Mouse (Mus musculus) heart, embryonic 11.5 days (tissue): ENCODE measurements at regions not wholly inside any gene's neighbourhood (a gene's known extent, or its start where the extent isn't known, plus 50 kb on each side); places are given as distances from the start of the nearest gene placed in this dataset.

Source experiments
- ATAC-seq: fragments of 200-750 bp; cut with Nextera tagmentation; replicated peaks from 2 replicates; pipeline ENCODE4 v1.8.0; 2017; ENCODE audit warnings: moderate library complexity; ENCODE audit not compliant: insufficient number of reproducible peaks, low FRiP score, low TSS enrichment
- H3K27ac ChIP-seq: fragments of 300-500 bp; sonication (generic); 2 replicates; pipeline ENCODE4 v1.5.1; 2014; ENCODE audit warnings: mild to moderate bottlenecking, low read depth, low read length
- H3K27me3 ChIP-seq: fragments of 300-500 bp; sonication (generic); 2 replicates; pipeline ENCODE4 v1.6.1; 2014; ENCODE audit warnings: mild to moderate bottlenecking, low read length, mixed read lengths; ENCODE audit not compliant: control insufficient read depth, insufficient read depth
- H3K36me3 ChIP-seq: fragments of 300-500 bp; sonication (generic); 2 replicates; pipeline ENCODE4 v1.6.1; 2014; ENCODE audit warnings: mild to moderate bottlenecking, low read length, moderate library complexity, mixed read lengths; ENCODE audit not compliant: control insufficient read depth, insufficient read depth
- H3K4me1 ChIP-seq: fragments of 300-500 bp; sonication (generic); 2 replicates; pipeline ENCODE4 v1.6.1; 2014; ENCODE audit warnings: low read length; ENCODE audit not compliant: control insufficient read depth, insufficient read depth
- H3K4me2 ChIP-seq: fragments of 300-500 bp; sonication (generic); 2 replicates; pipeline ENCODE4 v1.6.1; 2014; ENCODE audit warnings: mild to moderate bottlenecking, moderate library complexity
- H3K4me3 ChIP-seq: fragments of 300-500 bp; sonication (generic); 2 replicates; pipeline ENCODE4 v1.5.1; 2014; ENCODE audit warnings: low read depth, low read length
- H3K9ac ChIP-seq: fragments of 300-500 bp; sonication (generic); 2 replicates; pipeline ENCODE4 v1.6.1; 2014; ENCODE audit warnings: mild to moderate bottlenecking, low read depth, low read length, moderate library complexity
- H3K9me3 ChIP-seq: fragments of 300-500 bp; sonication (generic); replicated peaks from 2 replicates; pipeline ENCODE4 v1.6.1; 2016; ENCODE audit warnings: low read length; ENCODE audit not compliant: control insufficient read depth
- WGBS: fragments of 180-500 bp; shearing (Covaris S2); extraction: QIAGEN DNeasy Blood & Tissue Kit; methylation state at CpG from one replicate; pipeline ENCODE4 v1.1.7; 2014; ENCODE audit not compliant: insufficient replicate concordance; 5-methylcytosine and 5-hydroxymethylcytosine counted together

DNA sequence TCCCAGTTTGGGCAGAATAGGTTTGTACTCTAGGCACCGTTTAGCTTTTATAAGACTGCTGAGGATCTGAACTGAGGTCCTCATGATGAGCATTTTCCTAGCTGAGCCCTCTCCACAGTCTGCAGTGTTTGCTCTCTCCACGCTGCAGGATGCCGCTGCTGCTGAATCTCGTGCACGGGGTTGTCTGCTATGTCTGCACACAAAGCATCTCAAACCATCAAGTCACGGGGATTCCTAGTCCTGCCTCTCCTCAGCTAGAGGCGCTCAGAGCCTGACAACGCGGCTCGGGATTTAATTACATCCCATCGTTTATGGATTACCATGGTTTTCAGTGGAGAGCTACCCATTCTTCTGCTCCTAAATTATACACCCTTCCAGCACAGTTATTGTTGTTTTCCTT is 175.6 kb downstream of the Rnf144b start:
- H3K4me2 ChIP-seq, result no peak overlapping the region
- H3K4me1 ChIP-seq, result no peaks in the 10 kb centered on the region
- no peaks in the 10 kb centered on the region for H3K36me3 ChIP-seq
- ATAC-seq, result no peak
- H3K9ac ChIP-seq, result no peak overlapping the region
- no peak overlapping the region for H3K27ac ChIP-seq
- 67% methylated on average over 11 of the region's 11 CpGs for WGBS
- no peaks in the 10 kb centered on the region for H3K9me3 ChIP-seq
- H3K4me3 ChIP-seq, result no peak overlapping the region
- no peaks in the 10 kb centered on the region for H3K27me3 ChIP-seq

DNA sequence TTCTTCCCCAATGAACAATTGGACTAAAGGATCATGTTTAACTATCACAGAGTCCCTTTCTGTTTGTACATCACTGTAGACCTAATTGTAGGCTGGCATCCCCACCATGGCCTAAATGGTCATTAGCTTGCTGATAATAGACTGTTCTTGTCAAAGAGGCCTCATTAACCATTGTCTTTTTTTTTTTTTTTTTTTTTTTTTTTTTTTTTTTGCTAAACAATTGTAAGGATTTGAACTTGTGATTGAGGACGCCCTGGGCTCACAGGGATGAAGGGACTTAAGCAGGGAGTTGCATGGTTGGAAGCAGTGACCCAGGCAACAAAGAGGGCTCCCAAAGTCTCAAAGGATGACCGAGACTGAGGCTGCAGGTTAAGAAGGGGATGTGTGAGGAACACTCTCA is 178.0 kb downstream of the Rnf144b start:
- 63% methylated on average over 2 of the region's 2 CpGs for WGBS

DNA sequence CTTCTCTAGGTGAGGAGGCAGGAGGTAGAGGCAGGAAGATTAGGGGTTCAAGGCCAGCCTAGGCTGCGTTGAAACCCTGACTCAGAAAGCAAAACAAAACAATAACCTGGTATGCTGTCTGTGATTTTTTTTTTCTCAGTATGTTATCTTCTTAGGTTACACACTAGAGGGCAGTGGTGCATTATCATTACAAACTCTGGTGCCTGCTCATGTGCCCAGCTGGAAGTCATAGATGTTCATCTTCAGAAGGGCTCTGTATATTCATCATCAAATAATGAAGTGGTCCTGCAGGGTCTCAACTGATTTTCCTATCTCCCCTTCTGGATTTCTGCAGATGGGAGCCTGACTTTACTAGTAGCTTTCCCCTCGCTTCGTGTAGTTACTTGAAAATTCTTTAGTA is 178.6 kb downstream of the Rnf144b start:
- no peaks in the 10 kb centered on the region for H3K27me3 ChIP-seq
- WGBS, result 60% methylated on average over 3 of the region's 3 CpGs
- no peak for ATAC-seq
- no peak overlapping the region for H3K4me3 ChIP-seq
- no peaks in the 10 kb centered on the region for H3K36me3 ChIP-seq
- H3K4me1 ChIP-seq, result no peaks in the 10 kb centered on the region
- no peaks in the 10 kb centered on the region for H3K9me3 ChIP-seq
- H3K27ac ChIP-seq, result no peak overlapping the region
- no peak overlapping the region for H3K4me2 ChIP-seq
- no peak overlapping the region for H3K9ac ChIP-seq

More for the DNA sequence above, 178.0 kb downstream of the Rnf144b start:
- Histone ChIP-seq H3K4me1 (no peaks in the 10 kb centered on the region), H3K27me3 (no peaks in the 10 kb centered on the region), H3K9me3 (no peaks in the 10 kb centered on the region), H3K27ac (no peak overlapping the region), H3K4me2 (no peak overlapping the region), H3K36me3 (no peaks in the 10 kb centered on the region), H3K9ac (no peak overlapping the region), H3K4me3 (no peak overlapping the region)
- no peak for ATAC-seq

DNA sequence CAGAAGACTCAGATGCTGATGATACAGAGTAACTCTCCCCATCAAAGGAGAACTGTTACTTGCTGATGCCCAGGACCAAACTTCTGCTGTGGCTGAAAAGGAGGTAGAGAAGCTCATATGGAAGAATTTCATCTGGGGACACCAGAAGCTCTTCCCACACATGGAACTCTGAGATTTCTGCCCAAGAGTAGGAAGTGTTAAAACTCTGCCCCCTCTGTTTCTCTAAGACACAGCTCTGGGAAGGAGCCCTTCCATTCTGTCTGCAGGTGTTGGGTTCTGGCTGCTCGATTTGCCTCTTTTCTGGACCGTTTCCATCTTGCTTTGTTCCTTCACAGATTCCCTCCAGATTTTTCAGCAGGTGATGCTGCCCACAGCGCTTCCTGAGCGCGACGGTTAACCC is 187.0 kb downstream of the Rnf144b start:
- WGBS, result 82% methylated on average over 6 of the region's 6 CpGs
- H3K27ac ChIP-seq, result no peak overlapping the region
- ATAC-seq, result no peak

DNA sequence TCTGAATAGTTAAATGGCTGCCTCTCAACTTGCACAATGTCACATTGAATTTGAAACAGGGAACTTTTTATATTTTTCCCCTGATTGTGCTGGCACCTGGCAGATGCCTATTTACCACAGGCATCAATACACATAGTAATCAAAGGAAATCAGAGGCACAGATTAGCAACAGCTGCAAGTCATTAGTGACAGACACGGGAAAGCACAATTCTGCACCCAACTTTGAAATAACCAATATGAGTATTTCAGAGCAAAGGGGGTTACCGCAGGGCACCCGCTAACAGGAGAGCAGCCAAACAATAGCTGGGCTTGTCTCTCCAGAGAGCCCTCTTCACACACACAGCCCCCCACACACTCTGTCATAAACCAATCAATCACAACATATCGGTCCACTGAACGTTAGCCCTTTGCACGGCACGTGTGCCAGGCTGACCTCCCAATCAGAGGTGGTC is 188.3 kb downstream of the Rnf144b start:
- no peak for ATAC-seq
- Histone ChIP-seq H3K4me2 (no peak overlapping the region), H3K27me3 (no peaks in the 10 kb centered on the region), H3K27ac (no peak overlapping the region), H3K4me1 (no peaks in the 10 kb centered on the region), H3K9me3 (no peaks in the 10 kb centered on the region), H3K9ac (no peak overlapping the region), H3K36me3 (no peaks in the 10 kb centered on the region), H3K4me3 (no peak overlapping the region)
- WGBS, result 69% methylated on average over 7 of the region's 7 CpGs

More for the DNA sequence above, 187.0 kb downstream of the Rnf144b start:
- H3K27me3 ChIP-seq, result no peaks in the 10 kb centered on the region
- no peak overlapping the region for H3K4me3 ChIP-seq
- H3K9me3 ChIP-seq, result no peaks in the 10 kb centered on the region
- H3K4me2 ChIP-seq, result no peak overlapping the region
- no peaks in the 10 kb centered on the region for H3K36me3 ChIP-seq
- no peaks in the 10 kb centered on the region for H3K4me1 ChIP-seq
- no peak overlapping the region for H3K9ac ChIP-seq

DNA sequence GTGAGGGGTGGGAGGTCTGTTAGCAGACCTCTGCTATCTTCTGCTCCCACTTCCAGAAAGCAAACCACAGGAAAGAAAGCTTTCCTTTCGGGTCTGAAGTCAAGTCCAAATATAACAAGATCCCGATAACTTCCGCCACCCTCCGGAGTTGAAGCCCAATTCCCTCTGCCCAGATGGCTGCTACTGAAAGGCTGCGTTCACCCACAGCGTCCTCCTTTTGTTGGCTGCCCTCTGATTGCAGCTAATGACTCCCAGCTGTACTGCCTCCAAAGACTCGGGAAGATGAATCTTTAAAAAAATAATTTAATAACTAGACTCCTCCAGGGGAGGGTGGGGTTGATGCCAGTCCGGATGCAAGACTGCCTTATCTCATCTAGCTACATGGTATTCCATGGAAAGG is 197.1 kb downstream of the Rnf144b start:
- Histone ChIP-seq H3K4me3 (no peak overlapping the region), H3K4me1 (no peaks in the 10 kb centered on the region), H3K9me3 (no peaks in the 10 kb centered on the region), H3K27ac (no peak overlapping the region), H3K4me2 (no peak overlapping the region), H3K27me3 (no peaks in the 10 kb centered on the region), H3K9ac (no peak overlapping the region), H3K36me3 (no peaks in the 10 kb centered on the region)
- WGBS, result 44% methylated on average over 8 of the region's 8 CpGs
- no peak for ATAC-seq

DNA sequence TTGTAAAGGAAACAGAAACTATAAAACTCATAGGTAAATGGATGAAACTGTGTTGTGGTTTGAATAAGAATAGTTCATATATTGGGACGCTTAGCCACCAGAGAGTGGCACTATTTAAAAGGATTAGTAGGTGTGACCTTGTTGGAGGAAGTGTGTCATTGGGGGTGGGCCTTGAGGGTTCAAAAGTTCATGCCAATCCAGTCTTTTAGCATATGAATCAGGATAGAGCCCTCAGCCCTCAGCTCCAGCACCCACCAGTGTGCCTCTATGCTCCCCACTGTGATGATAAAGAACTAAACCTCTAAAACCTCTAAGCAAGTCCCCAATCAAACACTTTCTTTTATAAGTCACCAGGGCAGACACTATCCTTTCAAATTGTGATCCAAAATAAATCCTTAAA is 199.4 kb downstream of the Rnf144b start:
- no peaks in the 10 kb centered on the region for H3K36me3 ChIP-seq
- H3K4me2 ChIP-seq, result no peak overlapping the region
- 70% methylated on average over 1 of the region's 1 CpGs for WGBS
- no peaks in the 10 kb centered on the region for H3K9me3 ChIP-seq
- H3K4me3 ChIP-seq, result no peak overlapping the region
- H3K9ac ChIP-seq, result no peak overlapping the region
- no peak for ATAC-seq
- H3K4me1 ChIP-seq, result no peaks in the 10 kb centered on the region
- no peak overlapping the region for H3K27ac ChIP-seq
- no peaks in the 10 kb centered on the region for H3K27me3 ChIP-seq

DNA sequence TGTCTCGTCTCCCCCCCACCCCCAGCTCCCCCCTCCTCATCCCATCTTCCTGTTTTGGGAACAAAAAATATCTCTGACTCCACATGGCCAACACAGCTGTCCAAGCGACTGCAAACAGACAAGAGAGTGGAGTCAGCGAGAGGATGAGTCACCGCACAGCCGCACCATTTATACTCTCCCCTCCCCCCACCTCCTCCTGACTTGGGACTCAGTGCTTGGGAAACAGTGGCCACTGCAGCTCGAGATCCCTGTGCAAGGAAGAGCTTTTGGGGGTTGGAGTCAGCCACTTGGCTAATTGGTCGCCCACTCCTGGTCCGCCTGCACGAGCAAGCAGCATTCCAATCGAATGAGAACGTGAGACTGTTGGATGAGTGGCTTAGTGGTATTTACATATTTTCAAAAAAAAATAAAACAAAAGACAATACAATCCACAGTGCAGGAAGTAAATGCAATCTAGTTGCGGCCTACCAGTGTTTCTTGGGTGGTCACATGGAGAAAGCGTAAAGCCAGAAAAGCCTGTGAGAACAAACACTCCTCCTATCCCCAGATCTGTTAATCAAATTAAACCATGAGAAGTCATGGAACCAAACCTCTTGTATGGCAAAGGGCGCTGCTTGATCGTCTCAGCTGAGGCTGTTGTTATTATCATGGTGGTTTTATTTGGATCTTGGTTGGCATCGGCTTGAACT is 213.7 kb downstream of the Rnf144b start:
- Histone ChIP-seq H3K27ac (no peak overlapping the region), H3K9ac (no peak overlapping the region), H3K27me3 (no peaks in the 10 kb centered on the region), H3K4me2 (no peak overlapping the region; the same call in 1 of the 2 replicates), H3K4me1 (no peaks in the 10 kb centered on the region), H3K4me3 (no peak overlapping the region), H3K9me3 (no peaks in the 10 kb centered on the region), H3K36me3 (no peaks in the 10 kb centered on the region)
- ATAC-seq, result no peak
- WGBS, result 47% methylated on average over 16 of the region's 16 CpGs

DNA sequence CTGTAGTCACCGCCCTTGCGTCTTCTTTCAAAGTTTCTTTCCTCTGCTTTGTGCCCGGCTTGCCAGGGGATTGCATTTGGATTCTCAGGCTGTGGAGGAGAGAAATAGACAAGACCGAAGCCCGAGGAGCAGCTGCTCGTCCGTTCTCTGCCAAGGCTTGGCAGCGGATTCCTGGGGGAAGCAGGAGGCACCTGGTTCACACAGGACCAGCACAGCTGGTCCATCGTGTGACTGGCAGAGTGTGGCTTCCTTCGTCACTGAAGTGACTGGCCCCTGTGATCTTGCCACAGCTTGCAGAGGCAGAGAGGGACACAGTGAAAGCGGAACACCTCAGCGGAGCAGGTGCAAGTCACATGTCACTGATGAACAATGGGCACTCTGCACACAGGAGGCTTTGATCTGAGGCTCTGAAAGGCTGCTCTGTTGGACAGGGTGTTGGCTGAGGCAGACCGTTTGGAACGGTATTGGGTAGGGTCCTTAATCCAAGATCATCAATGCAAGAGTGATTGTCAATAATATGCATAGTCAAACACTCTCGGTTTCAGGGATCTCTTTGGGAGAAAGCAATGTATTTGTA is 214.5 kb downstream of the Rnf144b start:
- Histone ChIP-seq H3K36me3 (no peaks in the 10 kb centered on the region), H3K9me3 (no peaks in the 10 kb centered on the region), H3K4me3 (no peak overlapping the region), H3K4me2 (no peak overlapping the region), H3K4me1 (no peaks in the 10 kb centered on the region), H3K9ac (no peak overlapping the region), H3K27ac (no peak overlapping the region), H3K27me3 (no peaks in the 10 kb centered on the region)
- 84% methylated on average over 15 of the region's 15 CpGs for WGBS
- no peak for ATAC-seq
